Mouse (Mus musculus) lung, adult 2 months (tissue): ENCODE results near the gene Mafg. TPM values are rescaled to one million over a fixed set of nuclear protein-coding genes. Genes with fewer than 3 reads are reported as not detected.

ENCODE experiments used
- DNase-seq: peaks from one replicate; pipeline ENCODE4 v3.0.0; 2022
- H3K4me1 ChIP-seq: fragments of 200-500 bp; 2 replicates; pipeline ENCODE4 v1.6.1; 2011; ENCODE audit warnings: low read length; ENCODE audit not compliant: control insufficient read depth, insufficient read depth
- H3K4me3 ChIP-seq: fragments of 200-500 bp; replicated peaks from 2 replicates; pipeline ENCODE3; 2011; ENCODE audit warnings: low read depth, mild to moderate bottlenecking, control low read depth, low read length; ENCODE audit errors: extremely low read depth
- CTCF ChIP-seq: fragments of 200-500 bp; IDR thresholded peaks from 2 replicates; pipeline ENCODE4 v1.5.1; 2011; ENCODE audit warnings: mild to moderate bottlenecking, low read length, control low read depth; ENCODE audit not compliant: insufficient read depth
- POLR2A ChIP-seq: fragments of 200-500 bp; IDR thresholded peaks from 2 replicates; pipeline ENCODE4 v1.6.1; 2011; ENCODE audit warnings: low read depth, mild to moderate bottlenecking, control low read depth, low read length, borderline replicate concordance; ENCODE audit errors: extremely low read depth
- WGBS: fragments of 180-500 bp; shearing (Covaris S2); methylation state at CpG from one replicate; pipeline ENCODE4 v1.1.7; 2018; 5-methylcytosine and 5-hydroxymethylcytosine counted together
- polyA plus RNA-seq: library from polyadenylated mRNA; depleted of rRNA; stranded (reverse); fragments of >200 nt; gene quantifications from 2 replicates; pipeline ENCODE4 v1.2.3, GENCODE M21; 2012

Mafg gene
- polyA plus RNA-seq, 1 experiment, result 51.3 TPM

GRCm38 (mm10) chr11:120631726-120632448 is 1.5 kb downstream of the Mafg start:
- Histone ChIP-seq H3K4me1 (peaks cover 24% of the 10 kb centered on the region), H3K4me3 (peak overlapping the region; percentile 89)
- TF ChIP-seq POLR2A, result no peak
- no peak for TF ChIP-seq CTCF
- WGBS, result 43% methylated on average over 4 of the region's 4 CpGs
- DNase-seq, result no peak

DNA sequence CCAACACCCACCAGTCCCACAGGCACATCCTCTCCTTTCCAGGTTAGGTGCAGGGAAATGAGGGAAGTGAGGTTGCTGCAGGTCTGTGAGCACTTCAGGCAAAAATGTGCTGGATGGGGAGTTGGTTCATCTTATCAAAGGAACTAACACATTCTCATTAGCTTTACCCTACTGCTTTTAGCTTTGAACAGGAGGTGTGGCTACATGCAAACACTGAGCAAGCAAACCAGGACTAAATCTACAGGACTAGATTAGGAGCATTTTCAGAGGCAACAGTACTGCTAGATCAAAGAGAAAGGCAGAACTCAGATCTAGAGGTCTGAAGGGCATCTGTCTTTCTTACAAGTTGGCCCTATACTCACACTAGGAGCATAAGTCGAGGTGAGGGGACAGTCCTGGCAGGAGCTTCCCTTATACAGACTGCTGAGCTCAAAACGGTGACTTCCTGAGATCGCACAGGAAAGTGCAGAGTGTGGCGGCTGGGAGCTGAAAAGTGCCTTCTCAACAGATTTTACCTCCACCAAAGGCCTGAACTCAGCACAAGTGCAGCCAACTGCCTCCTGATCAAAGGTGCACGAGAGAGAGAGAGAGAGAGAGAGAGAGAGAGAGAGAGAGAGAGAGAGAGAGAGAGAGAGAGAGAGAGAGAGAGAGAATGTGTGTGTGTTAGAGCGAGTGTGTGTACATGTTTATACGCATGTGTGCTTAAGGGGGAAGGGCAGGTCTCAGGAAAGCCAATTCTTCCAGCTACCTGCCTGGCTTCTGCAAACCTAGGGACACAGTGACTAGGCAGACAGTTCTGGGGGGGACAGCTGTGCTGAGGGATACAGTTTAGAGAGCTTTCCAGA is 2.3 kb downstream of the Mafg start:
- H3K4me3 ChIP-seq, result no peak overlapping the region
- WGBS, result 18% methylated on average over 7 of the region's 7 CpGs
- TF ChIP-seq CTCF (no peak), POLR2A (no peak)
- H3K4me1 ChIP-seq, result peaks cover 24% of the 10 kb centered on the region
- no peak for DNase-seq

DNA sequence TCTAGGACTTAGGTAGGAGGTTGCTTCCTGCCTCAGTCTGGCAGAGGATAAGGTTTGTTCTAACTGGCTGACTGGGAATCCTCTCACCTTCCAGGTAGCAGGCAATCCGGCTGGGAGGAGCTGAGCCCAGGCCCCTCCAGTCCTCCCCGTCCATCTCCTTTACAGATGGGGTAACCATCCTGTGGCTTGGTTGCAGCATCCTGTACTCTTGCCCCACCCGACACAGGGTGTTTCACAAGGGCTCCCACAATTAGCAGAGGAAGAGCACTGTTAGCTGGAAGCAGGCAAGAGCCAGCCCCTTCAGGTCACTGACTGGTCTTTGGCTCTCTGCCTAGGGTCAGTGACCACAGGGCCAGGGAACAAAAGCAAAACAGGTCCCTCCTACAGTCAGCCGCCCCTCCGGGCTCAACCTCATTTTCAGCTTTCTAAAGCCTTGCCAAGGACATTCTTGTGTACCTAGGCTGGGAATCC is 3.0 kb downstream of the Mafg start:
- WGBS, result 23% methylated on average over 5 of the region's 5 CpGs
- Histone ChIP-seq H3K4me1 (peaks cover 27% of the 10 kb centered on the region), H3K4me3 (no peak overlapping the region)
- TF ChIP-seq CTCF (no peak), POLR2A (no peak)
- DNase-seq, result peak; percentile 49

DNA sequence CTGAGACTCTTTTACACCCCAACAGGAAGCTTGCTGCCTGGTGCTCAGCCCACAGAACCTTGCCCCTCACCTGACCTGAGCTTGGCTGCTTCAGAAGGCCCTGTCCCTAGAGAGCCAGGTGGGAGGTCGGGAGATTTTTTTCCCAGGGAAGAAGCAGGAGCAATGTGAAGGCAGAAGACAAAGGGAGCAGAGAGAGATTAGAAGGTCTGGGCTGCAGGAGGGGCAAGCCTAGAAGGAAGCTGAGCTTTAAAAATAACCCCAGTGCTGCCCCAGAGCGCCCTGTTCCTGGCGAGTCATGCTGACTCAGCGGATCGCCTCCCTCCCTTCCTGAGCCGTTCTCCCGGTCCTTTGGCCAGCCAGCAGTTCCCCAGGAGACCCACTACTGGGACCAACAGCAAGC is 3.5 kb downstream of the Mafg start:
- TF ChIP-seq POLR2A (no peak), CTCF (no peak)
- H3K4me1 ChIP-seq, result peaks cover 31% of the 10 kb centered on the region
- no peak for DNase-seq
- H3K4me3 ChIP-seq, result no peak overlapping the region
- WGBS, result 25% methylated on average over 7 of the region's 7 CpGs

GRCm38 (mm10) chr11:120629341-120629730 is 4.1 kb downstream of the Mafg start:
- 67% methylated on average over 23 of the region's 23 CpGs for WGBS
- TF ChIP-seq POLR2A, result no peak
- no peak for TF ChIP-seq CTCF
- no peak for DNase-seq
- H3K4me1 ChIP-seq, result peaks cover 31% of the 10 kb centered on the region
- H3K4me3 ChIP-seq, result no peak overlapping the region

DNA sequence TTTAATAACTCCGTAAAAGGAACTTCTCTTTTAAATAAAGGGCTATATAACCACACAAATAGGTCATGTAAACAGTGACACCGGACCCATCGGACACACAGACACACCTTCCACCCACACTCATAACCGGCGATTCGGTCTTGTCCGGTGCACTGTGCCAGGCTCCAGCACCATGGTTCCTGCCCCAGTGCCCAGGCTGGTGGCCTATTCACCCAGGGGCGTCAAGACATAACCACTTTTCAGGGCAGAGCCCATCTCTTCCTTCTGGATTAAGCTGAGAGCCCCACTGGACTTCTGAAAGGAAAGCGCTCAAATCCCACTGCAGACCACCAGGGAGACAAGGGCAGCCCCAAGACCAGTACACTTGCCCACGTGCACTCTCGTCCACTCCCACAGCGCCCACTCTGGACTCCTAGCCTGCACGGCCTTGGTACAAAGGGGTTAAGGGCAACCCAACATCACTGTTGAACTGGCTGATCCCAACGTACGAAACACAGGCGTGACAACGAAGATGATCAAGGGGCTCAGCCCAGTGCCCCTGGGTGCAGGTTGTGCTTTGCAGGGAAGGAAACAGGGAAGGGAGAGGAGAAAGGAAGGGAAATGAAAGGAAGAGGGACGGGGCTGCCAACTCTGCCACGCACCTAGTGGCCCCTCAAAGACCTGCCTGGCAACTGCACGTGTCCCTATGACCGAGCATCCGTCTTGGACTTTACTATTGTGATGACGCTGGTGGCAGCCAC is 4.6 kb downstream of the Mafg start:
- TF ChIP-seq POLR2A, result no peak
- no peak for TF ChIP-seq CTCF

GRCm38 (mm10) chr11:120627468-120628300 is 5.7 kb downstream of the Mafg start:
- TF ChIP-seq POLR2A (no peak), CTCF (no peak)
- peaks cover 32% of the 10 kb centered on the region for H3K4me1 ChIP-seq
- DNase-seq, result no peak
- no peak overlapping the region for H3K4me3 ChIP-seq
- WGBS, result 73% methylated on average over 22 of the region's 22 CpGs

More for the DNA sequence above, 4.6 kb downstream of the Mafg start:
- Histone ChIP-seq H3K4me3 (no peak overlapping the region), H3K4me1 (peaks cover 33% of the 10 kb centered on the region)
- DNase-seq, result no peak
- 90% methylated on average over 23 of the region's 23 CpGs for WGBS

DNA sequence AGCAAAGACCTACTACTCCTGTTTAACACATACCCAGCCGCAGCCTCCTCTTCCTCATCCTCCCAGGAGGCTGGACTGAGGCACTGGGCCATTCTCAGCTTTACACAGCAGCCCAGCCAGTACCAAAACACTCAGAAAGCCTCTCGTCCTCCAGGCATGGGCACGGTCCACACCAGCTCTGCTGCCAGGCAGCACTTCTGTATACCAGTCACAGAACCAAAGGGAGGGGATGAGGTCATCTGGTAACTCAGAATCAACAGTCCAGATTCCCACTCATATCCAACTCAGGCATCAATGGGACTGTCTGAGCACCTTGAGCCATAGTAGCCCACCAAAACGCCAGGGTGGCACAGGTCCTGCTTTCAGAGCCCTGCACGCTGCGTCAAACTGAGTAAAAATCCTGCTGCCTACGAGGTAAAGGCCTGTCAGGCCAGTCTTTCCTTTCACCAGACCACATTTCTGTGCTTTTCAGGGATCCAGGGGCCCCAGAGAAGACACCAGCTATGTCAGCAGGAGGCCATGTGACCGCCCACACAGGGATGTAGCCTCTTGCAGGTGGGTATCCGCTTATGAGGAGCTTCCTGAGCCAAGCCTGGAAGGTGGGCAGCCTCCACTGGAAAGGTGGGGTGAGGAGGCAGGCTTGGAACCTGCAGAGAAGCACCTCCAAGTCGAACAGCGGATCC is 6.5 kb downstream of the Mafg start:
- no peak for DNase-seq
- 83% methylated on average over 11 of the region's 11 CpGs for WGBS
- Histone ChIP-seq H3K4me3 (no peak overlapping the region), H3K4me1 (peaks cover 27% of the 10 kb centered on the region)
- TF ChIP-seq CTCF (no peak), POLR2A (no peak)
